Mouse (Mus musculus) lung, postnatal 36 days (tissue): ENCODE data around the gene Dhh.

ENCODE experiments used
- DNase-seq: peaks from one replicate; pipeline ENCODE4 v3.0.0; 2022; ENCODE audit warnings: mixed read lengths

Gene Dhh

DNA sequence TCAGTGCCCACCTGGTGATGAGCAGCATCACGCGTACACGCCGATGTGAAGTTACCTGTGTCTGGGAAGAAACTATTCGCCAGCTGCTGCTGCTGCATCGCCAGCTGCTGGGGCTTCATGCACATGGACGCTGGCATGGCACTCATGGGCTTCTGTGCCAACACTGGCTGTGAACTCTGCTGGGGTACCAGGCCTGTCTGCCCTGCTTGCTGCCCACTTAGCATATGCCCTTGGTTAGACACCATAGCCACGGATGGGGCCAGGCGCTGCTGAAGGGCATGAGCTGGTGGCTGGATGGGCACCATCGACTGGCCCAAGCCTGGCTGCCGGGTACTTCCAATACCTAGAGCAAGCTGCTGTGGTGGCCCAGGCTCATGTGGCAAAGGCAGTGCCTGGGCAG lies 49.2 kb downstream of the Dhh start:
- DNase-seq = no peak

DNA sequence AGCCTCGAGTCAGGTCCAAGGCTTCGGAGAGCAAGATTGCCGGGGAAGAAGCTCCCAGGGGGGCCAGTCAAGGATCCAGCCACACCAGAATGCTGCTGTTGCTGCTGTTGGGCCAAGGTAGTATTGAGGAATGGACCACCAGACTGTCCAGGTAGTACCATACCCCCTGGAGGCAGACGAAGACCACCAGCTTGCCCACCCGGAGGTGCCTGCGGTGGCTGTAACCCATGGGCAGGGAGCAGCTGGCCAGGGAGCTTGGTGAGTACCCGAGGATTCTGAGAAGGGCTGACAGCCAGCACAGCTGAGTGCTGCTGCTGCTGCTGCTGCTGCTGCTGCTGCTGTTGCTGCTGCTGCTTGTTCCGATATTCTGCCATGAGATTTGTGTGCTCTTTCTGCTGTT lies 52.2 kb downstream of the Dhh start:
- no peak for DNase-seq

DNA sequence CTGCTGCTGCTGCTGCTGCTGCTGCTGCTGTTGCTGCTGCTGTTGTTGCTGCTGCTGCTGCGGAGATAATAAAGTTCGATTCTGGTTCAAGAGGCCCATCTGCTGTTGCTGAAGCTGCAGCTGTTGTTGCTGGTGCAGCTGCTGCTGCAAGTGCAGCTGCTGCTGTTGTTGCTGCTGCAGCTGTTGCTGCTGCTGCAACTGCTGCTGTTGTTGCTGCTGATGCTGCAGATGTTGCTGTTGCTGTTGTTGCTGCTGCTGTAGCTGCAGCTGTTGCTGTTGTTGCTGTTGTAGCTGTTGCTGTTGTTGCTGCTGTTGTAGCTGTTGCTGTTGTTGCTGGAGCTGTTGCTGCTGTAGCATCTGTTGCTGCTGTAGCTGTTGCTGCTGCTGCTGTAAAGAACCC lies 53.2 kb downstream of the Dhh start:
- DNase-seq = no peak

- no peak for DNase-seq
Observed at GRCm38 (mm10) chr15:98843595-98844223, 54.6 kb downstream of the Dhh start.
